Mouse (Mus musculus) Patski (cell line): ENCODE data around the gene Ovol1. TPM values are rescaled to one million over a fixed set of nuclear protein-coding genes. Genes with fewer than 3 reads are reported as not detected.

Experiments used
- ATAC-seq: fragments of 100-300 bp; one replicate; pipeline ENCODE4 v1.8.0; 2021
- CTCF ChIA-PET: fragments of 350-600 bp; sonication (Branson Sonifier 250); formaldehyde crosslinking; loops from one replicate; lab custom pipeline; 2022; ENCODE audit warnings: inconsistent platforms; lab: Charles Lee
- POLR2A ChIA-PET: fragments of 350-600 bp; sonication (Branson Sonifier 250); formaldehyde crosslinking; loops from one replicate; lab custom pipeline; 2022; ENCODE audit warnings: antibody characterized with exemption, inconsistent platforms; lab: Charles Lee
- DNase-seq: peaks from one replicate; pipeline ENCODE4 v3.0.0-alpha.2; 2011; ENCODE audit warnings: low read depth, low spot score
- H3K27me3 ChIP-seq: fragments of 371-371 bp; one replicate; pipeline ENCODE4 v1.5.1; 2021
- CTCF ChIP-seq: fragments of 100-300 bp; IDR thresholded peaks from one replicate; pipeline ENCODE4 v1.5.1; 2021
- in situ Hi-C: fragments of 300-500 bp; cut with MboI; formaldehyde crosslinking; loops from 3 replicates; pipeline ENCODE4 v1.11.1; 2018; ENCODE audit warnings: low pct_unique_long_range_greater_than_20kb, mixed read lengths
- polyA plus RNA-seq: library from polyadenylated mRNA; unstranded; gene quantifications from one replicate; pipeline ENCODE4 v1.2.3, GENCODE M21; 2021

Ovol1 gene
- polyA plus RNA-seq, 1 experiment from 2014 or later: 0.08 TPM

GRCm38 (mm10) chr19:5599224-5599623 lies 38.8 kb upstream of the Ovol1 start:
- no peak for TF ChIP-seq CTCF

GRCm38 (mm10) chr19:5591888-5592287 lies 31.4 kb upstream of the Ovol1 start:
- POLR2A ChIA-PET: no interaction called here

More at GRCm38 (mm10) chr19:5599224-5599623, 38.8 kb upstream of the Ovol1 start:
- ChIA-PET CTCF (no interaction called here), POLR2A (interaction anchor here (1.4 kb wide), 1 partner anchor 14 kb away, joined by 3 read pairs; no protein-coding TSS in a partner anchor)
- DNase-seq: no peak
- in situ Hi-C loops: no loop called here
- no peak for ATAC-seq
- H3K27me3 ChIP-seq: peaks cover 8% of the 10 kb centered on the region

GRCm38 (mm10) chr19:5589159-5589558 lies 28.7 kb upstream of the Ovol1 start:
- in situ Hi-C loops: no loop called here
- POLR2A ChIA-PET: no interaction called here
- CTCF ChIA-PET: interaction anchor here (1.0 to 1.8 kb wide), 3 partner anchors 16 to 43 kb away, joined by 3 to 8 read pairs (median 3); no protein-coding TSS in a partner anchor
- ATAC-seq: no peak
- peaks cover 4% of the 10 kb centered on the region for H3K27me3 ChIP-seq
- TF ChIP-seq CTCF: no peak
- DNase-seq: no peak

More at GRCm38 (mm10) chr19:5591888-5592287, 31.4 kb upstream of the Ovol1 start:
- TF ChIP-seq CTCF: no peak
- peaks cover 8% of the 10 kb centered on the region for H3K27me3 ChIP-seq
- no peak for DNase-seq
- CTCF ChIA-PET: no interaction called here
- in situ Hi-C loops: no loop called here
- ATAC-seq: no peak

- TF ChIP-seq CTCF: no peak
- in situ Hi-C loops: no loop called here
Observed at GRCm38 (mm10) chr19:5581995-5582394, 21.5 kb upstream of the Ovol1 start.

GRCm38 (mm10) chr19:5580776-5581175 lies 20.3 kb upstream of the Ovol1 start:
- ATAC-seq (no peak), DNase-seq (no peak)
- ChIA-PET CTCF (interaction anchor here (1.0 to 5.4 kb wide), 2 partner anchors 12 to 52 kb away, joined by 3 to 30 read pairs; partner anchors contain the start of gene Ap5b1), POLR2A (no interaction called here)
- H3K27me3 ChIP-seq: peaks cover 14% of the 10 kb centered on the region
- in situ Hi-C loops: no loop called here
- TF ChIP-seq CTCF: no peak

More at GRCm38 (mm10) chr19:5581995-5582394, 21.5 kb upstream of the Ovol1 start:
- ChIA-PET POLR2A (no interaction called here), CTCF (interaction anchor here (1.0 to 5.4 kb wide), 2 partner anchors 13 to 53 kb away, joined by 3 to 30 read pairs; partner anchors contain the start of gene Ap5b1)
- ATAC-seq: no peak
- peaks cover 17% of the 10 kb centered on the region for H3K27me3 ChIP-seq
- no peak for DNase-seq

GRCm38 (mm10) chr19:5579971-5580370 lies 19.5 kb upstream of the Ovol1 start:
- in situ Hi-C loops: no loop called here
- ChIA-PET POLR2A (interaction anchor here (1.3 kb wide), 1 partner anchor 17 kb away, joined by 3 read pairs; no protein-coding TSS in a partner anchor), CTCF (interaction anchor here (5.4 kb wide), 1 partner anchor 11 kb away, joined by 30 read pairs; the partner anchor contains the start of gene Ap5b1)
- no peak for TF ChIP-seq CTCF
- ATAC-seq (no peak), DNase-seq (no peak)
- H3K27me3 ChIP-seq: peaks cover 14% of the 10 kb centered on the region

- no peak for DNase-seq
- POLR2A ChIA-PET: no interaction called here
Observed at GRCm38 (mm10) chr19:5575336-5575735, 14.9 kb upstream of the Ovol1 start.

GRCm38 (mm10) chr19:5572331-5573125 lies 12.1 kb upstream of the Ovol1 start:
- H3K27me3 ChIP-seq: no peaks in the 10 kb centered on the region
- POLR2A ChIA-PET: interaction anchor here (0.6 kb wide), 1 partner anchor 78 kb away, joined by 4 read pairs; no protein-coding TSS in a partner anchor
- ATAC-seq (peak; percentile 28), DNase-seq (peak; percentile 80)
- in situ Hi-C loops: no loop called here
- CTCF ChIA-PET: interaction anchor here (1.0 to 15.0 kb wide), 5 partner anchors 16 to 84 kb away, joined by 3 to 157 read pairs (median 4); partner anchors contain the start of gene Mus81
- no peak for TF ChIP-seq CTCF

More at GRCm38 (mm10) chr19:5575336-5575735, 14.9 kb upstream of the Ovol1 start:
- H3K27me3 ChIP-seq: peaks cover 13% of the 10 kb centered on the region
- in situ Hi-C loops: no loop called here
- CTCF ChIA-PET: interaction anchor here (15.0 kb wide), 1 partner anchor 44 kb away, joined by 157 read pairs; no protein-coding TSS in a partner anchor
- ATAC-seq: no peak
- no peak for TF ChIP-seq CTCF

- TF ChIP-seq CTCF: no peak
- POLR2A ChIA-PET: interaction anchor here (0.6 to 1.4 kb wide), 2 partner anchors 46 to 62 kb away, joined by 3 to 4 read pairs; no protein-coding TSS in a partner anchor
- in situ Hi-C loops: no loop called here
- CTCF ChIA-PET: interaction anchor here (1.3 to 15.0 kb wide), 4 partner anchors 17 to 142 kb away, joined by 3 to 157 read pairs (median 6); no protein-coding TSS in a partner anchor
- ATAC-seq: no peak
- no peaks in the 10 kb centered on the region for H3K27me3 ChIP-seq
- no peak for DNase-seq
Observed at GRCm38 (mm10) chr19:5571831-5572230, 11.4 kb upstream of the Ovol1 start.

GRCm38 (mm10) chr19:5570353-5571246 lies 10.2 kb upstream of the Ovol1 start:
- ChIA-PET POLR2A (interaction anchor here (0.6 to 2.0 kb wide), 3 partner anchors 23 to 45 kb away, joined by 3 to 7 read pairs (median 4); no protein-coding TSS in a partner anchor), CTCF (interaction anchor here (1.3 to 15.0 kb wide), 5 partner anchors 10 to 141 kb away, joined by 3 to 157 read pairs (median 13); no protein-coding TSS in a partner anchor)
- no peak for TF ChIP-seq CTCF

More at GRCm38 (mm10) chr19:5570353-5571246, 10.2 kb upstream of the Ovol1 start:
- in situ Hi-C loops: no loop called here
- no peaks in the 10 kb centered on the region for H3K27me3 ChIP-seq
- DNase-seq: no peak
- ATAC-seq: no peak
